Mouse (Mus musculus) heart, adult 2 months (tissue): Measurements from ENCODE around the gene Vat1l.

ENCODE experiments used
- CTCF ChIP-seq: fragments of 200-600 bp; IDR thresholded peaks from 2 replicates; pipeline ENCODE4 v1.8.1; 2022; ENCODE audit warnings: antibody characterized with exemption, mild to moderate bottlenecking, moderate library complexity
- POLR2A ChIP-seq: fragments of 200-500 bp; IDR thresholded peaks from 2 replicates; pipeline ENCODE4 v1.6.1; 2011; ENCODE audit warnings: mild to moderate bottlenecking, low read depth, low read length, control low read depth; ENCODE audit not compliant: insufficient read depth

DNA sequence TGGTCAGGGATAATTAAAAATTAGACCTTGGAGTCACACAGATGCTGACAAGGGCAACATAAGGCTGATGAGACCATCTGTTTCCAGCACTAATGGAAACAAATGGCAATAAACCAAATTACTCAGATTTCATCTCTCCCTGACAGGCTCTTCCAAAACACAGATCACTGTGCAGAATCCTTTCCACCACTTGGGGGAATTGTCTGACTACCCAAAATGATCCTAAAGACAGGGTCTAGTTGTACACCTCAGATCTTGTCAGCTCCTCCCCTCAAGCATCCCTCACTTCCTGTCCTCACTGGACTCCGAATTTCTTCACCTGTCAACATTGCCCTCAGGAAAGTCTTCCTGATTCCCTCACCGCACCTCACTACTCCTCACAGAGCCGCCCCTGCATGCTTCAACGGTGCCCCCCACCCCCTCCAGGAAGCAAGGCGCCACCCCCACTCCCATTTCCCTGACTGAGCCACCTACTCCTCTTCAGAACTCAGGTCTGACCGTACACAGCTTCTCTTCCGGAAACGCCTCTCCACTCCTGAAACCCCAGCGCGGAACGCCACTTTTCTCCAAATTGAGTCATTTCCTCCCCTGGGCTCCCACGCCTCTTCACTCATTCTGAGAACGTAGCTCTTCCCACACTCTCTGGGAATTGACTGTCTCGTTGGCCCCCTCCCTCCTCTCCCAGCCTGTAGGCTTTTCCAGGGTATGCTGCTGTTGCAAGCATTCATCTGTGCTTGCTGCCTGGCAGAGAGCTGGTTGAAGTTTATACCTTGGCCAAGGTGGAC lies 146.4 kb downstream of the Vat1l start:
- no peak for TF ChIP-seq POLR2A
- TF ChIP-seq CTCF = no peak
